Mouse (Mus musculus) kidney, adult 2 months (tissue): ENCODE data around the gene Ripor3.

Experiments used
- CTCF ChIP-seq: fragments of 200-500 bp; conservative IDR thresholded peaks from 2 replicates; pipeline ENCODE4 v1.5.1; 2011; ENCODE audit warnings: low read depth, mild to moderate bottlenecking, control low read depth, low read length, moderate library complexity, mixed read lengths; ENCODE audit not compliant: insufficient read depth, insufficient read length
- POLR2A ChIP-seq: fragments of 200-500 bp; IDR thresholded peaks from one replicate; pipeline ENCODE4 v1.6.1; 2011; ENCODE audit warnings: low read depth, low read length, control low read depth

DNA sequence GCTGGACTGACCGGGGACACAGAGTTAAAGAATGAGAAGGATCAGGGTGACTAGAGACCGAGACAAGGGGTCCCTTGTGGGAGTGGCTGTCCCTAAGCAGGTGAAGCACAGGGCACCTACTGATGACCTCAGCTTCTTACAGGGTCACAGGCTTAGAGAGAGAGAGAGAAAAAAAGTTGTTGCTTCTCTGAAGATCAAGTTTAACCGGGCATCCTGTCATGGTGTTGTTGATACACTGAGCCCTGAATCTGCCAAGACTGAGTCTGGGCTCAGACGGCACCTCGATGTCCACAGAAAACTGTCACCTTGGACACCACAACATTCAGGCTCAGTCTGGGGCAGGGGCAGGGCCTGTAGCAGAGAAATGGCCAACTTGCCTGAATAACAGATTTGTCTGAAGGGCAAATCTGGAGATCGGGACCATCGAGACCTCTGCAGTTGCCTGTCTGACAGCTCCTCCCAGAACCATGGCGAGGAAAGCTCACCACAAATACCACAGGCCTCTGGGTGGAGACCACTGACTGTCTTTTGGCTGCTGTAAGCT lies 13.7 kb downstream of the Ripor3 start:
- TF ChIP-seq CTCF (no peak), POLR2A (no peak)
